Mouse (Mus musculus): ENCODE measurements around the gene Obsl1.

DNA sequence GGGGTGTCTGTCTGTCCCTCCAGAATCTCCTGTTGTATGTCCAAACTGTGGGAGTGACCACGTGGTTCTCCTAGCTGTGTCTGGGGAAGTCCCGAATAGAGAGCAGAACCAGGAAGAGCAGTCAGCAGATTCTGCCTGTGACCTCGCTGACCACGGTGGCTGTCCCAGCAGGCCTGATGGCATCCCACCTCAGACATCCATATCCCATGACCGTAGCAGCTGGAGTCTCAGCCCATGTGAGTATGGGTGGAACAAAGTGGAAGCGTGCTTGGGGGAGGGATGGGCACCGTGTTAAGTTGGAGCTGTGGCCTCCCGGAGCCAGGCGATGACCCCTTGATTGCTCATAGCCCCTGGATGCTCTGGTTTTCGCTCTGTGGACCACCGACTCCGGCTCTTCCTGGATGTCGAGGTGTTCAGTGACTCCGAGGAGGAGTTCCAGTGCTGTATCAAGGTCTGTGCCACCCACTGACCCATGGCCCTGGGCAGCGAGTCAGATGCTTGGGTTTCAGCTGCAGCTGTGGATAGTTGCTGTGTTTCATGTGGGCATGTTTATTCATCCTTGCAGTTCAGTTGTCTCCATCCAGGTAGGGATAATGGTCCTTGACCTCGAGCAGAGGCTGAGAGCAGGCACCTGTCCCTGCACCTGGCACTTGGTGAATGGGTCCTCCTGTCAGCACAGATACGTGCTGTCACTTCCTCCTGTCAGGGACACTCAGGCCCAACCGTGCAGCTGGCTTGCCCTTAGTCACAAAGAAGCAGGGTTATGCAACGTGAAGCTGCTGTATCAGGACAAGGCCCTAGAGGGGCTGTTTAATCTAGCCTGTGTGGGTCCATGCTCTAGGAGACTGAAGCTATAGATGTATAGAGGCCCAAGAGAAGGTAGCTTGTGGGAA, 26.3 kb upstream of the Obsl1 start:
- no peak for TF ChIP-seq POLR2A (IDR thresholded peaks at IDR 0.05; ENCODE audit: low read depth, low read length)
- TF ChIP-seq CTCF (conservative IDR thresholded peaks at IDR 0.05; ENCODE audit: insufficient read depth, insufficient read length, low read depth, low read length), result no peak
